Mouse (Mus musculus) CD4-positive, CD25-positive, alpha-beta regulatory T cell, adult 2 months (primary cell): ENCODE data around the gene Snx8.
A peak's percentile ranks its signal among the peaks of the same experiment; 100 is the strongest.

ENCODE experiments used
- DNase-seq: peaks from one replicate; pipeline ENCODE4 v3.0.0-alpha.2; 2012; ENCODE audit warnings: low read depth, low spot score

Snx8 gene

DNA sequence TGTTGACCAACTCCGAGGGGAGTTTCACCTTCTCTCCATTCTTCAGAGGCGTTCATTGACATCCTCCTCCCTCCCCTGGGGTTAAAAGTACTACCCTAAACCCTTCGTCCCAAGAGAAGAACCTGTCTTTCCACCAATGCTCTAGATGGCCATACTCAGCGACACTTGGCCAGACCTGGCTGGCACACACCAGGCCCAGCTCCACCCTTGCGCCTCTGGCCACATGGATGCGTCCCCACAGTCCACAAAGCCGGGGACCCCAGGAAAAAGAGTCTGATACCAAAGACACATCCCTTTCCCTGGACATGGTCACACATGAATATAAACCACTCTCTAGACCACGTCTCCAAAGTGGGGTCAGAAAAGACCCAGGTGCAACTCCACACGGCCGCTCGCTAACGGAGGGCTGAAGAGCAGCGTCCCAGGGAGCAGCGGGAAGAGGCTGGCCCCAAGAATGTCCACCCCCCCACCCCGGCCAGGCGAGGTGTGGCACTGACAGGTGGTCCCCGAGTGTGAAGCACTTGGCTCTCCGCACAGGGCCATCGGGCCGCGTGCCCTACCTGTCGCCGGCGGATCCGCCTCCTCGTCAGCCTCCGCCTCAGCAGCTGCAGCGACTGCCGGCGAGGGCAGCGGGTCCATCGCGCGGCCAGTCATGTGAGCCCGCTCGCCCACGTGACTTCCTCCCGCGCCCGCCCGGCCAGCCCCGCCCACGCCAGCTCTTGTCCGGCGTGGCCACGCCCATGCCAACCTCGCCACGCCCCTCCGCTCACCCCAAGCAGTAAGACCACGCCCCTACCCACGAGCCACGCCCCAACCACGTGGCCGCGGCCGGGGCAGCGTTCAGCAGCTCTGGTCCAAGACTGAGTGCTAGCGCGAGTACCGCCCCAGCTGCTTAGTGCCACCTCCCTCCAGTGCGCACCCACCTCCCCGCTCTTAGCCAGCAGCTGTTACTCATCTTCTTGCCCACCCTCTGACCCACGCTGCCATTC lies at the start of gene Snx8:
Gene Snx8, minus strand, starts transcription at position 675 of the 989 bp plus-strand sequence.
- peak; percentile 88 for DNase-seq

DNA sequence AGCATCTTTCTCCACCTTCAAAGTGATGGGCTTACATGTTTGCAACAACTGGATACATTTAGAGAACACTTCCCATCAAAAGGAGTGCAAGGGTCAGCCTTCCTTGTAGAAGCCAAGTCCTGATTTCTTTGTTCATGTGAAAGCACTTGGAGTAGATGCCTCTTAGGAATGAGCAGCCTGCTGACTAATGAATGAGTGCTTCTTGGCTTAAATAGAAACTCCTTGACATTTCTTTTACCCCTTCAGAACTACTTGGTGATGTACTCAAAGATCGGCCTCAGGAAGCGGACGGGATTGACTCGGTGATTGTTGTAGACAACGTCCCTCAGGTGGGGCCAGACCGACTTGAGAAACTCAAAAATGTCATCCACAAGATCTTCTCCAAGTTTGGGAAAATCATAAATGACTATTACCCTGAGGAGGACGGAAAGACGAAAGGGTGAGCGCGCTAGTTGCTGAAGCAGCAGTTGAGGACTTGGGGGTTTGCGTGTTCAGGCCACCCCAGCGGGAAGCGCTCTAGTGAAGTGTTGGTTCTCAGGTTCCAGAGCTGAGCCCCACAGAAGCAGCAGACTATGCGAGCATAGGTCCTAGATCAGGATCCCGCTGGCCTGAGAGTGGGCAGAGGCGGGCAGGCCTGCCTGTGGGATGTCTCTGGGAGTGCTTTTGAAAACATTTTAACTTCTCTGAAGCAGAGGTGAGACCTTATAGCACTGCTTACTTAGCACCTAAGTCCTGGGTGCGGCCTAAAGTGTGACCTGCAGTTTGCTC lies 36.1 kb upstream of the Snx8 start:
- DNase-seq = no peak

DNA sequence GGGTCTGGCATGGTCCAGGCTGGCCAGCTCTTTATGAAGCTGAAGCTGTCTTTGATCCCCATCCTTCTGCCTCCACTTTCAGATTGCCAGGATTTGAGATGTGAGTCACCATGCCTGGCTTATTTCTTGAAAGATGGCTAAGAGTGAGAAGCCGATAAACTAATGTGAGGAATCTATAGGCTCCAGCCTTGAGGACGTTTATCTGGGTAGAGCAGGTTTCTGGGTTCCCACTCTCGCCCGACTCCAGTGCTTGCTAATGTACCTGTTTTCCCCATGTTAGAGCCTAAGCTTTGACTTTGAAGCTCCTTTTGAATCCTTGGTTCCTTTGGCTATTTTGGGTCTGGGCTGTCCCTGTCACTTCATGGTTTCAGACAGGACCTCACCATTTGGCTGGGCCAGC lies 31.6 kb upstream of the Snx8 start:
- DNase-seq = no peak

DNA sequence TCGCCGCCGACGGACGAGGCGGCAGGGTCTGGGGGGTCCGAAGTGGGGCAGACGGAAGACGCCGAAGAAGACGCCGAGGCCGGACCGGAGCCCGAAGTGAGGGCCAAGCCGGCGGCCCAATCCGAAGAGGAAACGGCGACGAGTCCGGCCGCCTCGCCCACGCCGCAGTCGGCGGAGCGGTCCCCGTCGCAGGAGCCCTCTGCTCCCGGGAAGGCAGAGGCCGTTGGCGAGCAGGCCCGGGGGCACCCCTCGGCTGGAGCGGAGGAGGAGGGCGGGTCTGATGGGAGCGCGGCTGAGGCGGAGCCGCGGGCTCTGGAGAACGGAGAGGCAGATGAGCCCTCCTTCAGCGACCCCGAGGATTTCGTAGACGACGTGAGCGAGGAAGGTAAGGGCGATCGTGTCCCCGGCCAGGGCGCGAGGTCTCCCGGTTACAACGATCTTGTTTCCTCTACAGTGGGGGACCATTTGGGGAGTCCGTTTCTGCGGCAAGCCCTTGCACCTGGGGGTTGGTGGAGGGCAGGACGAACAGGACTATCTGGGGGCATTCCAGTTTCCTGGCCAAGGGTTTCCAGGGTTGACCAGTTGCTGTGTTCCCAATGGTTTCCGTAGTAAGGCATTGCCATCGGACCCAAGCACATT lies 30.5 kb upstream of the Snx8 start:
- DNase-seq = peak; percentile 56

DNA sequence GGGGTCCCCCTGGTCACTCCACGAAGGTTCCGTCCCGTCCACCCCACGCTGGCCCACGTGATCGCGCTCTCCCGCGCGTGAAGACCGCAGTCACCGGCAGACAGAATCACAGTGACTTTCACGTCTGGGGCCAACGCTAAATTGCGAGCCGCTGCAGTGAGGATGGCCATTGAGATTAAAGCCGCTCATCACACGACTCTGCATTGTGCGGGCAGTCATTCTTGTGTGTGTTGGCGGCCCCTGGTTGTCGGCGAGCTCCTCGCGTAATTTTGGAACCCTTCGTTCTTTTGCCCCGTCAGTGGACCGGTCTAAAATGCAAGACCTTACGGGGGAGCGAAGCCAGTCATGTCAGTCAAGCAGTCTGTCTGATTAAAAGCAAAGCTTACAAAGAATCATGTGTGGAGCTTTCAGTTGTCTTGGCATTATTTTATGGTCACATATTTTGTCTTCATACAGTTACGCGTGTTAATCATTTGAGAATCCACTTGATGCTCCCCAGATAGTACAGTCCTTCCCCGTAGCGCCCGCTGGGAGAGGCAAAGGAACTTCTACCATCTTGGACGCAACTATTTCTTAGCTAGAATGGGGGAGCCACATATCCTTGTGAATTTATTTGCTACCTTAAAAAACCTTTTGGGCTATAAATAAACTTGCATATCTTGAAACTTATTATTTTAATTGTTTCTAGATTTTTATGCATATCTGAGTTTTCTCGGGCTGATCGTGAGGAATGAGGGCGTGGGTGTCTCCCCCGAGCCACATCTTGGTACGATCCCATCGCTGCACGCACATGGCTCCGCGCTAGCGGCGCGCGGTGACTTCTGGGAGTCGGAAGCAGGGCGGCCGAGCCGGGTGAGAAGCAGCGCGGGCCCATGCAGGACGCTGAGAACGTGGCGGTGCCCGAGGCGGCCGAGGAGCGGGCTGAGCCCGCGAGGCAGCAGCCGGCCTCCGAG lies 29.7 kb upstream of the Snx8 start, which contains the start of gene Eif3b:
Gene Eif3b, plus strand, starts transcription at position 840 of the 953 bp plus-strand sequence.
- peak; percentile 95 for DNase-seq

DNA sequence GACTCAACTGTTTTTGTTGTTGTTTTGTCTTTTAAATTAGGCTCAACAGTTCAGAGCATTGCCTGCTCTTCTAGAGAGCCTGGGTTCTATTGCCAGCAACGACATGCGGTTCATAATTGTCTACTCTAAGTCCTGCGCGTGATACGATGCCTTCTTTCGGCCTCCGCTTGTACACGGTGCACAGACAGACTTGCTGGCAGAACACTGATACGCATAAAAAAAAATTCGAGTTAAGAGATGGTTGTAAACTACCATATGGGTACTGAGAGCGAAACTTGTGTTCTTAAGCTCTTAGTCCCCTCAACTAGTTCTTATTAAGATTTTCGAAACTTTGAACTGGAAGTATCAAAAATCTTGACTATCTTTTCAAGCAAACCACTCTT lies 29.0 kb upstream of the Snx8 start:
- DNase-seq = no peak

DNA sequence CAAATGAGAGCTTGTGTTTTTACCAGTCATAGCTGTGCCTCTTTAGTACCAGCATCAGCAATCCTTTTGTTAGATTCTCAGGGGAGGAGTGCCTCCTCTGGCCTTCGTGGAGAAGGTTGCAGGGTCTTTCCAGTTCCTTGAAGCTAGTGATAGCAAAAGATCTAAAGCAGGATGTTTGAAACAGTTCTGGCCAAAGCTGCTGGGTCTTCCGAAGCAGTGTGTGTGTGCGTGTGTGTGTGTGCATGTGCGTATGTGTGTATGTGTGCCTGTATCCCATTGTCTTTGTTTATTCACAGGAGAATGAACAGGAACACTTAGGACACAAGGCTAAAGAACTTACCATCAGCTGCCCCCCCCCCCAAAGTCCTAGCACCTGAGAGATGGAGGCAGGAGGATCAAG lies 25.6 kb upstream of the Snx8 start:
- no peak for DNase-seq

DNA sequence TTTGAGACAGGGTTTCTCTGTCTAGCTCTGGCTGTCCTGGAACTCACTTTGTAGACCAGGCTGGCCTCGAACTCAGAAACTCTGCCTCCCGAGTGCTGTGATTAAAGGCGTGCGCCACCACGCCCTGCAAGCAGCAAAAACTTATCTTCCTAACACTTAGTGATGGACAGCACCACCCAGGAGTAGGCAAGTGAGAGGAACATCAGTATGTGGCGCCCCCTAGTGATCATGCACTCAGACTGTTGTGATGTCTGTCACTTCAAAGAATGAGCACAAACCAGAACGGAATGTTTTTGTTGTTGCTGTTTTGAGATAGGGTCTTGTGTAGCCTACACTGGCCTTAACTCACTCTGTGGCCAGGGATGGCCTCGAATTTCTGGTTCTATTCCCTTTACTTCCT lies 22.3 kb upstream of the Snx8 start:
- DNase-seq = peak; percentile 79

DNA sequence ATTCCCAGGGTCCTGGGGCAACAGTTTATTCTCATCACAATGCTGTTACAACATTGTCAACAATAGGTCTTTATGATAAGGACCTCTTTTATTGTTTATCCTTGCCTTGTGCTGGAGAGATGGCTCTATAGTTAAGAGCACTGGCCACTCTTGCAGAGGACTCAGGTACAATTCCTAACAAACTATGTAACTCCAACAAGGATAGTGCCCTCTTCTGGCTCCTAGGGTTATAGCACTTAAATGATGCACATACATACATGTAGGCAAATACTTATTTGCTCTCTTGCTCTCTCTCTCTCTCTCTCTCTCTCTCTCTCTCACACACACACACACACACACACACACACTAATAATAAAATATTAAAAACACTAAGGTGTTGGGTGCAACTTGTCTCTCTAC lies 19.7 kb upstream of the Snx8 start:
- no peak for DNase-seq

DNA sequence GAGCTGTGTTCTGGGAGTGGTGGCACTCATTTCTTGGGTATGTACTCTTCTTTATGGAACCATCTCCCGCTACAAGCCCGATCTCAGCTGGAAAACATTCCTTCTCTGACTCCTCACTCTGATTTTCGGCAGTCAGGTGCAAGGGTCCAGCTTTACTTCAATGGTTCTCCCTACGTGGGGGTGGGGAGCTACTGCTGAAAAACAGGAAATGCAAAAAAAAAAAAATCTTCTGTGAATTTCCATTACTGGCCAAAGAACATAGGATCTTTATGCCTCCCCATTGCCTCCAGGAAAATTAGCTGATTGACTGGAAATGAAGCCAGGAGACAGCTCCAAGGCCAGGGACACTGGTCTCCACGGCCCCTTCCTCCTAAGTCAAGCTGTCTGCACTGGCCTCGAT lies 17.6 kb upstream of the Snx8 start:
- no peak for DNase-seq

DNA sequence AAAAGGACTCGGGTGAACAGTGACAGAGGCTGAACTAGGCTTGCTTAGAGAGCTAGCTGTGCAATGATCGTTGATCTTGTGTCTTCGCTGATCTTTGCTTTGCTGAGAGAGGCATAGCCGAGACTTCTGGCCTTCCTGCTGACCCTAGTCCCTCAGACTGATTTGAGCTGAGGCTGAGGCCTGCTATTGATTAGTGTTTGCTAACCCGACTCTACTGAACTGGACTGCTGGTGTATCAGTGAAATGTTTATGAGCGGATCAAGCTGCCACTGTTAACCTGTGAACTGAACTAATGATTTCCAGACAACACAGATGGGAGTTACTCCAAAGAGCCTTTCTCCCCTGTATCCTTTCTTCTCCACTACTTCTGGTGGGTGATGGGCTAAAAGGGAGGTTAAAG lies 16.1 kb upstream of the Snx8 start:
- no peak for DNase-seq

DNA sequence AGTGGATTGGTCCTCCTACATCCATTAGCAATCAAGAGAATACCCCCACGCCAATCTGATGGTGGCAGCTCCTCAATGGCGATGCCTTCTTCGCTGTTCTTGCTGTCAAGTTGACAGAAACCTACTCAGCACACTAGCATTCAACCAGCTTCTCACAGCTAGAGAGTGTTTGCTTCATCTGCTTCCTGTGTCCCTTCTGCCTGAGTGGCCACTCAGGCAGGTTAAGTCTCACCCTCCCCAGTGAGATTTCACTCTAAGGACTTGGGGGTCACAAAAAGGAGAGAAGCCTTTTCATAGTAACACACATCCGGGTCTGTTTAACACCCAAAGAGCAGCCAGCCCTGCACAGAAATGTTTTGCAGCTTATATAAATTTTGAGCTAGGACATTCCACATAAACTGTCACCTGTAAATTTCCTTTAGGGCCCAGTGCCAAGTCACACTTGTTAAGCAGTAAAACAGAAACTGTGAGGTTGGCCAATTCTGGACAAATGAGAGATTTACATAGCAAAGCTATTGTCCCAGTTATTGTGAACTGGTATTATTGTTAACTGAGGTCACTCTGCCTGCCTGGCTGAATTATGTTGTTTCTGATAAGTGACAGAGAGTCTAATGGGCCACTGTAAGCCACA lies 13.7 kb upstream of the Snx8 start:
- DNase-seq = no peak

DNA sequence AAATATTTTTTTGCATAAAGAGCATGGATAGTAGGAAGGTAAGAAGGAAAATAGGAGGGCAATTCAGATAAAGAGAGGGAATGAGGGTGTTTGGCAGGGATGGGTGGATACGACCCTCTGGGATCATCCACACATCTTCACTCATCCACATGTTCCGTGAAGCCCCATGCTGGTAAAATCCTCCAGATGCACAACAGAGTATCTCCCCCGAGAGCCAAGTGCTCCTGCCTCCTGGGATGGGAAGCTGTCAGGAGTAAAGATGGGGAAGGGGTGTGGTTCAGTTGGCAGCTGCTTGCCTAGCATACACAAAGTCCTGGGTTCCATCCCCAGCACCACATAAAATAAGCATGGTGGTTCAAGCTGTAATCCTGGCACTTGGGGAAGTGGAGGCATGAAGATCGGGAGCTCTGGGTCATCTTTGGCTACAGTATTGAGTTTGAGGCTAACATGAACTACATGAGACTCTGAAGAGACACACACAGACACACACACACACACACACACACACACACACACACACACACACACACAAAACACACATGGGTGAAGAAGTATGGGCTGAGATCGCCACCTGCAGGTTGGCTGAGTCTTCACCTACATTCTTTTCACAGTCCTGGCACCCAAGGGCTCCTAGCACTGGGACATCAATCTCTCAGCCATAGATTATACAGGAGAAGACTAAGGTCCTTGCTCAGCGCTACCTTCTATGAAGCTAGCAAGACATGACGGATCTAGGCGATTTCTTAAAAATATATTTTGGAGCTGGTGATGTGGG lies 7.3 kb upstream of the Snx8 start:
- DNase-seq = peak; percentile 66

DNA sequence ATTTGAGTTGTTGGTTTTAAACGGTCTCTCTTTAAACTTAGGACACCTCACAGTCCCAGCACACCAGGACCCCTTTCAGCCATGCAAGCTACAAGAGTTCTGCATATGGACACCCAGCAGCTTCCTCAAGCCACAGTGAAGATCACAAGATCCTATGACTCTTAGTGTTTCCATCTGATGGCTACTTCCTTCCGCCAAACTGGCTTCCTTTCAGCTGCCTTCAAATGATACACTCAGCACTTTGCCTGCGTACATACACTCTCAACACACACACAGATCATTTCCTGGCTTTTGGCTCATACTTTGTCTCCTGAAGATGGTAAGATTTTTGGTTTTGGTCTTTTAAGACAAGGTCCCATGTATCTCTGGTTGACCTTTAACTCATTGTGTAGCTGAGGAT lies 3.6 kb upstream of the Snx8 start:
- no peak for DNase-seq

DNA sequence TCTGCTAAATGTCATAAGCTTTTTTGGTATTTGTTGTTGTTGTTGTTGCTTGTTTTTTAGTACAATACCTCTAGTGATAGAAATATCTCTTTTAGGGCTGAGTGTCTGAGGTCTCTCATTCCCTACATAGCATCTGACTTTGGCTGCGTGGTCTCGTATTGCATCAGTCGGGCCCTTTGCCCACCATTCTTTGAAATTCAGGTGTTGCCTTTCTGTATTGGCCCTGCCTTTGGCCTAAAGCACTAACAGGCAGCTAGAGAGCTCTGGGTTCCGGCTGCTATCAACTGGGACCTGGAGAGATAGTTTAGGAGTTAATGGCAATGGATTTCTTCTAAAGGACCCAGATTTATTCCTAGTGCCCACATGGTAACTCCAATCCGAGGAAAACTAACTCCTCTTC lies 2.9 kb upstream of the Snx8 start:
- DNase-seq = no peak

DNA sequence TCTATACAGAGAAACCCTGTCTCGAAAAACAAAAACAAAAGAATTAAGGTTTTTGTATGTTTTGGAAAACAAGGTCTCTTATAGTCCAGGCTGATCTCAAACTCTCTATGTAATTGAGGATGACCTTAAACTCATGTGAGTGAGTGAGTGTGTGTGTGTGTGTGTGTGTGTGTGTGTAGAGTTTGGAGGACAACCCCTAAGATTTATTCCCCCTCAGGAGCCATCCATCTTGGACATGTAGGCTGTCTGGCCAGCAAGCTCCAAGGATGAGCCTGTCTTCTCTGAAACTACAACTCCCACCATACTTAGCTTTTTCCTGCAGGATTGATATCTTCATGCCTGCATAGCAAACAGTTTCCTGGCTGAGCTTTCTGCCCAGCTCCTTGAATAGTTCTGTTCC lies 2.4 kb upstream of the Snx8 start:
- no peak for DNase-seq

DNA sequence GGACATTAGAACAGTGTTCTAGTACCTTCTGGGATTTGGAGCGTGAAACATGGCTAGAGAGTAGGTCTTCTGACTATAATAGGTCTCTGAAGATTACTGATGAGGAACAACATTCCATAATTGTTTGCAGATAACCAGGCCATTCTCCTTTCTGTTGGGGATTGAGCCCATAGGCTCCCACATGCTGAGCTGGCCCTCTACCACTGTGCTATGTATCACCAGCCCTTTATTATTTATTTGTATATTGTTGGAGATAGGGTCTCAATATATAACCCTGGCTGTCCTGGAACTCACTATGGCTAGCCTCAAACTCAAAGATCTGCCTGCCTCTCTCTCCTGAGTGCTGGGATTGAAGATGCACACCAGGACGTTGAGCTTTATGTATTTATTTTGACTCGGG lies 585 bp upstream of the Snx8 start:
- no peak for DNase-seq

DNA sequence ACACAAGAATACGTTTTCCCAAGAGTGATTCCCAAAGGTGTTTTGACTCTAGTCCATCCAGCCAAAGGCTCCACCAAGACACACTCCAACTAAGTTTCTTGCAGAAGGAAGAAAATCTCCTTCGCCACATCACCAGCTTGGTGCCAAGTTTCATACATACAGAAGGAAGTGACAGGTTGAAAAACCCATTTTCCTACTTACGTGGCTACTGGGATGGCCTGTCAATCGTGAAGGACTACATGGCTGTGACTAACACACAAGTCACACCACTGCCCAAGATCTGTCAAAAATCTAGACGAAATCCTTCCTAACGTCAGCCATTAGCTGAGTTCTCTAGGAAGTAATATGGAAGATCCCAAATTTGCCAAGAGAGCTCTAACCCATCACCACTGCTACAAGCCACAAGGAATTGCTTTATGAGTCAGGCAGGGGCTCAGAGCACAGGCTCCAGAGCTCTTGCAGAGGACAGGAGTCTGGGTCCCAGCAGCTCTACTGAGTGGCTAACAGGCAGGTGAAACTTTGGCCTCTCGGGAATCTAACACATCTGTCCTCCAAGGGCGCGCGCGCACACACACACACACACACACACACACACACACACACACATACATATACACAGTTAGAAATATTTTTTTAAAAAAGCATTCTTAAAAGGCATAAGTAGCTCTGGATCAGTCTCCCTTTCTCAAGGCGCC lies 1.1 kb downstream of the Snx8 start:
- no peak for DNase-seq

DNA sequence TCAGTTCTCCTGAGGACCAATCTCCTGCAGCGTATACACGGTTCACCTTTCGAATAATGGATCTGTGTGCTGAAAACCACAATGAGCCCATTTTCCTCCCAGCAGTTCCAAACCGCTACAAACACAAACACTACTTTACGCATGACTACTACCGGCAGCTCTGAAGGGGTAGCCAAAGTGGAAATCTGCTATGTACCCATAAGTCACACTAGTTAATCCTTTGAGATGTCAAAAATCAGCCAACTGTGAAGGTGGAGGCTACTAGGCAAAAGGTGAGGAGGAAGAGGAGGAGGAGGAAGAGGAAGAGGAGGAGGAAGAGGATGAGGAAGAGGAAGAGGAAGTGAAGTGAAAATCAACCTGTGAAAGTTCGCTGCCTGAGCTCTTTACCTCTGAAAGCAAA lies 1.8 kb downstream of the Snx8 start:
- DNase-seq = no peak
